Mouse (Mus musculus) lung, adult 2 months (tissue): ENCODE measurements around the gene Slc22a1. TPM values are rescaled to one million over a fixed set of nuclear protein-coding genes. Genes with fewer than 3 reads are reported as not detected.

Experiments
- DNase-seq: peaks from one replicate; pipeline ENCODE4 v3.0.0; 2022
- H3K4me1 ChIP-seq: fragments of 200-500 bp; 2 replicates; pipeline ENCODE4 v1.6.1; 2011; ENCODE audit warnings: low read length; ENCODE audit not compliant: control insufficient read depth, insufficient read depth
- H3K4me3 ChIP-seq: fragments of 200-500 bp; replicated peaks from 2 replicates; pipeline ENCODE3; 2011; ENCODE audit warnings: low read depth, mild to moderate bottlenecking, control low read depth, low read length; ENCODE audit errors: extremely low read depth
- CTCF ChIP-seq: fragments of 200-500 bp; IDR thresholded peaks from 2 replicates; pipeline ENCODE4 v1.5.1; 2011; ENCODE audit warnings: mild to moderate bottlenecking, low read length, control low read depth; ENCODE audit not compliant: insufficient read depth
- POLR2A ChIP-seq: fragments of 200-500 bp; IDR thresholded peaks from 2 replicates; pipeline ENCODE4 v1.6.1; 2011; ENCODE audit warnings: low read depth, mild to moderate bottlenecking, control low read depth, low read length, borderline replicate concordance; ENCODE audit errors: extremely low read depth
- WGBS: fragments of 180-500 bp; shearing (Covaris S2); methylation state at CpG from one replicate; pipeline ENCODE4 v1.1.7; 2018; 5-methylcytosine and 5-hydroxymethylcytosine counted together
- polyA plus RNA-seq: library from polyadenylated mRNA; depleted of rRNA; stranded (reverse); fragments of >200 nt; gene quantifications from 2 replicates; pipeline ENCODE4 v1.2.3, GENCODE M21; 2012

The Slc22a1 gene
- polyA plus RNA-seq, 1 experiment = 1.7 TPM

- Histone ChIP-seq H3K4me1 (no peaks in the 10 kb centered on the region), H3K4me3 (no peak overlapping the region)
- no peak for DNase-seq
- TF ChIP-seq POLR2A (no peak), CTCF (no peak)
Observed at GRCm38 (mm10) chr17:12669363-12669679, 6.3 kb downstream of the Slc22a1 start.

- WGBS = 39% methylated on average over 7 of the region's 7 CpGs
- H3K4me1 ChIP-seq = no peaks in the 10 kb centered on the region
- TF ChIP-seq POLR2A = no peak
- no peak for TF ChIP-seq CTCF
- no peak overlapping the region for H3K4me3 ChIP-seq
- no peak for DNase-seq
Observed at GRCm38 (mm10) chr17:12668478-12669362, 6.9 kb downstream of the Slc22a1 start.

- no peak for DNase-seq
- 74% methylated on average over 8 of the region's 8 CpGs for WGBS
- Histone ChIP-seq H3K4me1 (no peaks in the 10 kb centered on the region), H3K4me3 (no peak overlapping the region)
- TF ChIP-seq POLR2A (no peak), CTCF (no peak)
Observed at GRCm38 (mm10) chr17:12664156-12664555, 11.5 kb downstream of the Slc22a1 start.

- 67% methylated on average over 13 of the region's 13 CpGs for WGBS
- DNase-seq = no peak
- Histone ChIP-seq H3K4me3 (no peak overlapping the region), H3K4me1 (no peaks in the 10 kb centered on the region)
- TF ChIP-seq CTCF (0 out of 2 replicates have a peak, but pooled peaks have one; percentile 13), POLR2A (no peak)
Observed at GRCm38 (mm10) chr17:12660572-12661260, 14.9 kb downstream of the Slc22a1 start.

- Histone ChIP-seq H3K4me1 (no peaks in the 10 kb centered on the region), H3K4me3 (no peak overlapping the region)
- TF ChIP-seq POLR2A (no peak), CTCF (no peak)
- no peak for DNase-seq
- 81% methylated on average over 10 of the region's 10 CpGs for WGBS
Observed at GRCm38 (mm10) chr17:12659233-12659632, 16.4 kb downstream of the Slc22a1 start.

- 78% methylated on average over 7 of the region's 7 CpGs for WGBS
- H3K4me1 ChIP-seq = no peaks in the 10 kb centered on the region
- H3K4me3 ChIP-seq = no peak overlapping the region
- TF ChIP-seq POLR2A (no peak), CTCF (no peak)
- DNase-seq = no peak
Observed at GRCm38 (mm10) chr17:12658784-12659183, 16.8 kb downstream of the Slc22a1 start.

GRCm38 (mm10) chr17:12655826-12656225 is 19.8 kb downstream of the Slc22a1 start:
- no peak for TF ChIP-seq CTCF
- TF ChIP-seq POLR2A = no peak

GRCm38 (mm10) chr17:12654061-12654460 is 21.6 kb downstream of the Slc22a1 start:
- H3K4me1 ChIP-seq = no peaks in the 10 kb centered on the region
- no peak overlapping the region for H3K4me3 ChIP-seq
- no peak for DNase-seq
- 85% methylated on average over 3 of the region's 3 CpGs for WGBS
- TF ChIP-seq POLR2A = no peak
- TF ChIP-seq CTCF = no peak

More at GRCm38 (mm10) chr17:12655826-12656225, 19.8 kb downstream of the Slc22a1 start:
- no peaks in the 10 kb centered on the region for H3K4me1 ChIP-seq
- WGBS = 38% methylated on average over 7 of the region's 7 CpGs
- no peak overlapping the region for H3K4me3 ChIP-seq
- no peak for DNase-seq

- no peak for DNase-seq
- 92% methylated on average over 11 of the region's 11 CpGs for WGBS
- no peak for TF ChIP-seq CTCF
- no peak for TF ChIP-seq POLR2A
- H3K4me3 ChIP-seq = no peak overlapping the region
- no peaks in the 10 kb centered on the region for H3K4me1 ChIP-seq
Observed at GRCm38 (mm10) chr17:12652604-12653003, 23.0 kb downstream of the Slc22a1 start.
